Comparison of ENCODE assay signal across 8 mouse cellular contexts in the genomic region with DNA sequence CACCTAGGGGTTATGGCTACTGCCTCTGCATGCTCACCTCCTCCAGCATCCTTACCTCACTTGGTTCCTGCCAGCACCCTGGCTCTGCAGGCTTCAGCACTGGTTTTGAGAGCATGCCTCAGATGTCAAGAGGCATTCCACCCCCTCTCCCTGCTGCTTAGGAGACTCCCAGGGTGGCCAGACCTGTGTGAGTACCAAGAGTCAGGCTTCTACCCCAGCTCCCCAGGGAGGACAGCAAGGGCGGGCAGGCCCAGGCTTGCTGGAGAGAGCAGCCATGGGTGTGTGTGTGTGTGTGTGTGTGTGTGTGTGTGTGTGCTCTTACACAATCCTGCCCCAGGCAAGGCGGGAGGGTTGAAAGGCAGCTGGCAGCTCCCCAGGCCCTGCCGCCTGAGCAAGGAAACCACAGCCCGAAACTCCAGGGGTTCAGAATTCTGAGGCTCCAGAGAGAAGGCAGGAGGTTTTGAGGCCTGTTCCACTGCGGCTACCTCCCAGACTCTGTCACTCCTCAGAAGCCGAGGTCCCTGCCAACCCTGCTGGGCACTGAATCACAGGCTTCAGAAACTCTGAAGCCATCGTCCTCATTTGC. TPM values are rescaled to one million over a fixed set of nuclear protein-coding genes. Genes with fewer than 3 reads are reported as not detected.
DNase-seq lines count a peak whose midpoint lies in the region; ATAC-seq and TF ChIP-seq lines count a peak whose summit lies in the region.

No protein-coding gene starts in this region.

- H3K4me2 ChIP-seq in neural tube, embryonic 11.5 days (ENCODE audit: low read depth) = no peak overlapping the region
- no peak overlapping the region for H3K4me2 ChIP-seq in heart, postnatal 0 days (ENCODE audit: low read depth, low read length)
- no peak overlapping the region for H3K4me2 ChIP-seq in limb, embryonic 14.5 days (replicated peaks; ENCODE audit: low read depth, low read length, severe bottlenecking)

- TF ChIP-seq EP300 in heart, postnatal 0 days (IDR thresholded peaks at IDR 0.05; ENCODE audit: low read depth) = no peak

- peaks cover 7% of the 10 kb centered on the region for H3K4me1 ChIP-seq in neural tube, embryonic 11.5 days (ENCODE audit: control insufficient read depth, insufficient read depth, low read length)
- peaks cover 47% of the 10 kb centered on the region for H3K4me1 ChIP-seq in embryonic facial prominence, embryonic 10.5 days
- H3K4me1 ChIP-seq in heart, postnatal 0 days (ENCODE audit: control insufficient read depth, insufficient read depth) = no peaks in the 10 kb centered on the region
- H3K4me1 ChIP-seq in limb, embryonic 14.5 days (ENCODE audit: control insufficient read depth, insufficient read depth, low read length) = peaks cover 21% of the 10 kb centered on the region

- WGBS in neural tube, embryonic 11.5 days = 62% methylated on average over 7 of the region's 7 CpGs
- WGBS in embryonic facial prominence, embryonic 10.5 days = 48% methylated on average over 7 of the region's 7 CpGs
- WGBS in heart, postnatal 0 days = 36% methylated on average over 7 of the region's 7 CpGs
- 48% methylated on average over 7 of the region's 7 CpGs for WGBS in limb, embryonic 14.5 days

- no peak overlapping the region for H3K4me3 ChIP-seq in neural tube, embryonic 11.5 days (ENCODE audit: low read depth, low read length)
- no peak overlapping the region for H3K4me3 ChIP-seq in embryonic facial prominence, embryonic 10.5 days
- H3K4me3 ChIP-seq in heart, postnatal 0 days (ENCODE audit: low read depth, low read length) = no peak overlapping the region
- no peak overlapping the region for H3K4me3 ChIP-seq in limb, embryonic 14.5 days (replicated peaks; ENCODE audit: low read length)

- no peak for TF ChIP-seq POLR2A in limb, embryonic 14.5 days (IDR thresholded peaks at IDR 0.05; ENCODE audit: borderline replicate concordance, extremely low read depth, insufficient read depth, insufficient read length)

- 0 out of 2 replicates have a peak overlapping the region, but pooled peaks have one; percentile 6 for H3K9ac ChIP-seq in neural tube, embryonic 11.5 days (ENCODE audit: low read length)
- H3K9ac ChIP-seq in heart, postnatal 0 days (replicated peaks; ENCODE audit: low read depth, low read length) = no peak overlapping the region
- peak overlapping the region; percentile 25 for H3K9ac ChIP-seq in limb, embryonic 14.5 days (ENCODE audit: low read depth, low read length, severe bottlenecking)

- no peak for DNase-seq in neural tube, embryonic 11.5 days (ENCODE audit: low spot score)
- no peak for DNase-seq in neural tube, embryonic 10.5 days (ENCODE audit: extremely low spot score, low spot score)
- peak; percentile 50 for DNase-seq in embryonic facial prominence, embryonic 10.5 days (ENCODE audit: low spot score)
- DNase-seq in heart, postnatal 0 days (ENCODE audit: low spot score) = peak; percentile 7
- no peak for DNase-seq in limb, embryonic 14.5 days (ENCODE audit: low spot score)
- DNase-seq in naive thymus-derived CD4-positive, alpha-beta T cell, adult 2 months (ENCODE audit: low read depth) = peak; percentile 32
- DNase-seq in retina, postnatal 1 day = no peak
- DNase-seq in spleen, adult 12 weeks (ENCODE audit: low spot score) = no peak

- ATAC-seq in neural tube, embryonic 11.5 days (ENCODE audit: insufficient read depth, low FRiP score, low TSS enrichment) = no peak
- no peak for ATAC-seq in heart, postnatal 0 days (ENCODE audit: insufficient read depth, low read depth)
- ATAC-seq in limb, embryonic 14.5 days (ENCODE audit: low FRiP score, low read depth) = no peak

- no peaks in the 10 kb centered on the region for H3K36me3 ChIP-seq in neural tube, embryonic 11.5 days (ENCODE audit: control insufficient read depth, insufficient read depth, low read length)
- peaks cover 1% of the 10 kb centered on the region for H3K36me3 ChIP-seq in embryonic facial prominence, embryonic 10.5 days (replicated peaks)
- H3K36me3 ChIP-seq in heart, postnatal 0 days (replicated peaks; ENCODE audit: control insufficient read depth, insufficient read depth, low read length) = no peaks in the 10 kb centered on the region
- H3K36me3 ChIP-seq in limb, embryonic 14.5 days (ENCODE audit: control insufficient read depth, insufficient read depth, low read length) = no peaks in the 10 kb centered on the region

- TF ChIP-seq CTCF in heart, postnatal 0 days (IDR thresholded peaks at IDR 0.05; ENCODE audit: low read depth) = no peak

- H3K27me3 ChIP-seq in neural tube, embryonic 11.5 days (ENCODE audit: control insufficient read depth, insufficient read depth, low read length) = no peaks in the 10 kb centered on the region
- no peaks in the 10 kb centered on the region for H3K27me3 ChIP-seq in embryonic facial prominence, embryonic 10.5 days (replicated peaks; ENCODE audit: low read depth, poor library complexity, severe bottlenecking)
- no peaks in the 10 kb centered on the region for H3K27me3 ChIP-seq in heart, postnatal 0 days (ENCODE audit: control insufficient read depth, insufficient read depth, low read length)
- no peaks in the 10 kb centered on the region for H3K27me3 ChIP-seq in limb, embryonic 14.5 days (ENCODE audit: control insufficient read depth, insufficient read depth, low read length)

- no peak overlapping the region for H3K27ac ChIP-seq in neural tube, embryonic 11.5 days (ENCODE audit: low read depth, low read length)
- peak overlapping the region; percentile 71 for H3K27ac ChIP-seq in embryonic facial prominence, embryonic 10.5 days (replicated peaks)
- H3K27ac ChIP-seq in heart, postnatal 0 days (ENCODE audit: low read depth) = peak overlapping the region; percentile 65
- peak overlapping the region; percentile 67 for H3K27ac ChIP-seq in limb, embryonic 14.5 days (replicated peaks; ENCODE audit: low read depth, low read length)

- H3K9me3 ChIP-seq in neural tube, embryonic 11.5 days (ENCODE audit: control insufficient read depth, low read length) = no peaks in the 10 kb centered on the region
- H3K9me3 ChIP-seq in embryonic facial prominence, embryonic 10.5 days = no peaks in the 10 kb centered on the region
- no peaks in the 10 kb centered on the region for H3K9me3 ChIP-seq in heart, postnatal 0 days (replicated peaks; ENCODE audit: control insufficient read depth, low read length)
- no peaks in the 10 kb centered on the region for H3K9me3 ChIP-seq in limb, embryonic 14.5 days (ENCODE audit: control insufficient read depth, low read length)

RNA-seq across cellular contexts. Expression of a gene that starts 4.1 kb away (rescaled TPM):
- polyA plus RNA-seq in neural tube, embryonic 11.5 days (2014; fragmentation: Nextera tagmentation; extraction: Ambion mirVana) = 2,926 and 3,268 TPM in 2 replicates
- 3,352 and 3,592 TPM in 2 replicates for polyA plus RNA-seq in embryonic facial prominence, embryonic 10.5 days (2016; fragmentation: Nextera tagmentation; extraction: Ambion mirVana)
- total RNA-seq in heart, postnatal 0 days (2014; rRNA removed; ENCODE audit: low replicate concordance) = 379 and 399 TPM in 2 replicates
- polyA plus RNA-seq in heart, postnatal 0 days (2015; fragmentation: Nextera tagmentation; extraction: Ambion mirVana) = 597 and 614 TPM in 2 replicates
- 1,648 and 3,055 TPM in 2 replicates for polyA plus RNA-seq in limb, embryonic 14.5 days (2012; rRNA removed)
- 2,429 and 2,674 TPM in 2 replicates for polyA plus RNA-seq in limb, embryonic 14.5 days (2014; fragmentation: Nextera tagmentation; extraction: Ambion mirVana)

Comparison
In these comparisons a context has a peak if more than half of its experiments do, and no peak if none do; other contexts are left out.
1. DNase-seq: peak in embryonic facial prominence, embryonic 10.5 days (single experiment), heart, postnatal 0 days (single experiment) and naive thymus-derived CD4-positive, alpha-beta T cell, adult 2 months (single experiment); none in neural tube, embryonic 11.5 days (single experiment), neural tube, embryonic 10.5 days (single experiment), limb, embryonic 14.5 days (single experiment), retina, postnatal 1 day (single experiment) and spleen, adult 12 weeks (single experiment).